Mouse (Mus musculus) E14TG2a.4 (cell line): ENCODE results near the gene Prkag3.

ENCODE experiments used
- CTCF ChIP-seq: conservative IDR thresholded peaks from 2 replicates; pipeline ENCODE4 v1.5.1; 2014; ENCODE audit warnings: low read length
- NANOG ChIP-seq: IDR thresholded peaks from 2 replicates; pipeline ENCODE4 v1.6.1; 2014; ENCODE audit warnings: borderline replicate concordance, low read length, mixed read lengths

DNA sequence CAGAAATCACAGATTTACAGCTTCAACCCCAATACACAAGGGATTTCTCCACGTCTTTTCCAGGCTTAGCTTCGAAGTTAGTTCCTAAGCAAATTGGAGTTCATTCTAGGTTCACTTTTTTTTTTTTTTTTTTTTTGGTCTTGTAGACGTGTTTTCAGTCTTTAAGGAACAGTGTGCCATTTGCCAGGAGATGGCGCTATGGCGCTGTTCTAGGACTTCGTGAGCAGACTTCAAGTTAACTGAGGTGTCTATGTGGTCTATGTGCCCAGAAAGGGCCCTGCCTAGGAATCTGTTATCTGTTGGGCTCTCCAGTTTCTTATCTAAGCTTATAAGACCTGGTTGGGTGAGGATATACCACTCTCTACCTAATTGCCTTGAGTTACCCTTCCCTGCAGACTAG, 14.1 kb upstream of the Prkag3 start:
- TF ChIP-seq CTCF, result peak; percentile 70
- TF ChIP-seq NANOG, result no peak
